Mouse (Mus musculus) forebrain, embryonic 11.5 days (tissue): Measurements from ENCODE around the gene 1700029I15Rik. TPM values are rescaled to one million over a fixed set of nuclear protein-coding genes. Genes with fewer than 3 reads are reported as not detected.

Experiments
- ATAC-seq: fragments of 200-750 bp; cut with Nextera tagmentation; replicated peaks from 2 replicates; pipeline ENCODE4 v1.8.0; 2017; ENCODE audit warnings: moderate TSS enrichment; ENCODE audit not compliant: low FRiP score
- DNase-seq: peaks from one replicate; pipeline ENCODE4 v3.0.0-alpha.2; 2017; ENCODE audit warnings: low spot score
- H3K27ac ChIP-seq: fragments of 300-500 bp; sonication (generic); 2 replicates; pipeline ENCODE4 v1.5.1; 2014; ENCODE audit warnings: low read depth, low read length
- H3K27me3 ChIP-seq: fragments of 300-500 bp; sonication (generic); 2 replicates; pipeline ENCODE4 v1.6.1; 2014; ENCODE audit warnings: mild to moderate bottlenecking, low read length, mixed read lengths; ENCODE audit not compliant: control insufficient read depth, insufficient read depth
- H3K36me3 ChIP-seq: fragments of 300-500 bp; sonication (generic); 2 replicates; pipeline ENCODE4 v1.6.1; 2014; ENCODE audit warnings: mild to moderate bottlenecking, low read length, moderate library complexity, mixed read lengths; ENCODE audit not compliant: control insufficient read depth, insufficient read depth
- H3K4me1 ChIP-seq: fragments of 300-500 bp; sonication (generic); replicated peaks from 2 replicates; pipeline ENCODE4 v1.6.1; 2014; ENCODE audit warnings: low read length, mixed read lengths; ENCODE audit not compliant: control insufficient read depth, insufficient read depth
- H3K4me2 ChIP-seq: fragments of 300-500 bp; sonication (generic); 2 replicates; pipeline ENCODE4 v1.6.1; 2014; ENCODE audit warnings: low read depth, mild to moderate bottlenecking, low read length, moderate library complexity, mixed read lengths; ENCODE audit not compliant: severe bottlenecking
- H3K4me3 ChIP-seq: fragments of 300-500 bp; sonication (generic); 2 replicates; pipeline ENCODE4 v1.5.1; 2014; ENCODE audit warnings: low read depth, low read length
- H3K9ac ChIP-seq: fragments of 300-500 bp; sonication (generic); 2 replicates; pipeline ENCODE4 v1.6.1; 2014; ENCODE audit warnings: low read length
- H3K9me3 ChIP-seq: fragments of 300-500 bp; sonication (generic); 2 replicates; pipeline ENCODE4 v1.6.1; 2016; ENCODE audit warnings: low read length, mixed read lengths; ENCODE audit not compliant: control insufficient read depth
- WGBS: fragments of 180-500 bp; shearing (Covaris S2); extraction: QIAGEN DNeasy Blood & Tissue Kit; methylation state at CpG from one replicate; pipeline ENCODE4 v1.1.7; 2014; 5-methylcytosine and 5-hydroxymethylcytosine counted together
- polyA plus RNA-seq: library from polyadenylated mRNA; unstranded; fragments of >200 nt; fragmentation: Nextera tagmentation; extraction: Ambion mirVana; gene quantifications from 2 replicates; pipeline ENCODE4 v1.2.1, GENCODE M21; 2014

The 1700029I15Rik gene
- polyA plus RNA-seq, 1 experiment from 2014 or later: 3.6 TPM

- Histone ChIP-seq H3K4me1 (peaks cover 21% of the 10 kb centered on the region), H3K9me3 (no peaks in the 10 kb centered on the region), H3K27ac (no peak overlapping the region), H3K4me2 (no peak overlapping the region), H3K9ac (no peak overlapping the region), H3K27me3 (no peaks in the 10 kb centered on the region), H3K36me3 (peaks cover 13% of the 10 kb centered on the region; the same call in 1 of the 2 replicates), H3K4me3 (no peak overlapping the region)
- WGBS: 91% methylated on average over 30 of the region's 30 CpGs
- DNase-seq (no peak), ATAC-seq (no peak)
Measured at GRCm38 (mm10) chr2:92386821-92387570, 4.7 kb downstream of the 1700029I15Rik start.

- peak overlapping the region; percentile 73; the same call in 1 of the 2 replicates for H3K4me3 ChIP-seq
- WGBS: 72% methylated on average over 4 of the region's 4 CpGs
- H3K36me3 ChIP-seq: peaks cover 13% of the 10 kb centered on the region; the same call in 1 of the 2 replicates
- H3K4me1 ChIP-seq: peaks cover 25% of the 10 kb centered on the region
- no peak overlapping the region for H3K27ac ChIP-seq
- H3K4me2 ChIP-seq: peak overlapping the region; percentile 85
- DNase-seq (no peak), ATAC-seq (no peak)
- no peaks in the 10 kb centered on the region for H3K27me3 ChIP-seq
- no peaks in the 10 kb centered on the region for H3K9me3 ChIP-seq
- H3K9ac ChIP-seq: no peak overlapping the region
Measured at GRCm38 (mm10) chr2:92387646-92388045, 5.3 kb downstream of the 1700029I15Rik start.

DNA sequence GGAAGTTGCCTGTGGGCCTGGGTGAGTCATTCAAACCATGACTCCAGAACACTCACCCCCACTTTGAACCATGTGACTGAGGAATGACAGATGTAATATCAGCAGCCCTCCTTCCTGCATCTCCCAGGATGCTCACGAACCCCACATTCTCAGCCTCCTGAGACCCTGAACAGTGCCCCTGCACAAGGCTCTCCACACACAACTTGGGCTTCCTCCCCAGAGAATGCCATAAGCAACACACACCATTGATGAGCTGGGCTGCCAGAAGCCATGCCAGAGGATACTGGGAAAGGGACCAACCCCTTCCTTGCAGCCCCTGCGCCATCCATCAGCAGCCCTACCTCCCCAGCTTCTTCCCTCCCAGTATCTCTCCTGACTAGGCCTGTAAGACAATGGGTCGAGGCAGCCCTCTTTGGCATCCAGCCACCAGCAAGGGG, 5.8 kb downstream of the 1700029I15Rik start:
- Histone ChIP-seq H3K36me3 (peaks cover 13% of the 10 kb centered on the region; the same call in 1 of the 2 replicates), H3K4me3 (peak overlapping the region; percentile 73), H3K9ac (peak overlapping the region; percentile 78), H3K4me1 (peaks cover 30% of the 10 kb centered on the region), H3K4me2 (peak overlapping the region; percentile 85), H3K27ac (no peak overlapping the region; the same call in 1 of the 2 replicates), H3K9me3 (no peaks in the 10 kb centered on the region), H3K27me3 (no peaks in the 10 kb centered on the region)
- DNase-seq (no peak), ATAC-seq (no peak)
- 62% methylated on average over 3 of the region's 3 CpGs for WGBS

GRCm38 (mm10) chr2:92388891-92389641, 6.7 kb downstream of the 1700029I15Rik start:
- peak overlapping the region; percentile 78 for H3K9ac ChIP-seq
- H3K27ac ChIP-seq: peak overlapping the region; percentile 51
- no peaks in the 10 kb centered on the region for H3K9me3 ChIP-seq
- H3K27me3 ChIP-seq: no peaks in the 10 kb centered on the region
- H3K36me3 ChIP-seq: peaks cover 13% of the 10 kb centered on the region; the same call in 1 of the 2 replicates
- H3K4me3 ChIP-seq: peak overlapping the region; percentile 73
- under 1% methylated on average over 57 of the region's 62 CpGs for WGBS
- ATAC-seq (peak; percentile 95), DNase-seq (peak; percentile 98)
- H3K4me2 ChIP-seq: peak overlapping the region; percentile 85
- H3K4me1 ChIP-seq: peaks cover 30% of the 10 kb centered on the region

GRCm38 (mm10) chr2:92389645-92390044, 7.3 kb downstream of the 1700029I15Rik start:
- DNase-seq: no peak
- 3% methylated on average over 10 of the region's 10 CpGs for WGBS
- Histone ChIP-seq H3K36me3 (peaks cover 13% of the 10 kb centered on the region; the same call in 1 of the 2 replicates), H3K4me2 (peak overlapping the region; percentile 85), H3K27ac (peak overlapping the region; percentile 67; the same call in 1 of the 2 replicates), H3K9me3 (no peaks in the 10 kb centered on the region), H3K4me3 (peak overlapping the region; percentile 73), H3K4me1 (peaks cover 30% of the 10 kb centered on the region), H3K27me3 (no peaks in the 10 kb centered on the region), H3K9ac (no peak overlapping the region)
- no peak for ATAC-seq

- H3K4me2 ChIP-seq: no peak overlapping the region; the same call in 1 of the 2 replicates
- DNase-seq (no peak), ATAC-seq (no peak)
- no peak overlapping the region for H3K4me3 ChIP-seq
- peaks cover 30% of the 10 kb centered on the region for H3K4me1 ChIP-seq
- peaks cover 10% of the 10 kb centered on the region; the same call in 1 of the 2 replicates for H3K36me3 ChIP-seq
- H3K9me3 ChIP-seq: no peaks in the 10 kb centered on the region
- H3K9ac ChIP-seq: no peak overlapping the region
- WGBS: 84% methylated on average over 6 of the region's 6 CpGs
- no peaks in the 10 kb centered on the region for H3K27me3 ChIP-seq
- H3K27ac ChIP-seq: peak overlapping the region; percentile 67
Measured at GRCm38 (mm10) chr2:92390206-92390930, 8.0 kb downstream of the 1700029I15Rik start.

GRCm38 (mm10) chr2:92391116-92391515, 8.8 kb downstream of the 1700029I15Rik start:
- no peak overlapping the region for H3K27ac ChIP-seq
- ATAC-seq (no peak), DNase-seq (no peak)
- WGBS: 90% methylated on average over 8 of the region's 8 CpGs
- peaks cover 30% of the 10 kb centered on the region for H3K4me1 ChIP-seq
- H3K9me3 ChIP-seq: no peaks in the 10 kb centered on the region
- H3K9ac ChIP-seq: no peak overlapping the region
- H3K36me3 ChIP-seq: peaks cover 8% of the 10 kb centered on the region; the same call in 1 of the 2 replicates
- H3K27me3 ChIP-seq: no peaks in the 10 kb centered on the region
- H3K4me2 ChIP-seq: no peak overlapping the region; the same call in 1 of the 2 replicates
- no peak overlapping the region for H3K4me3 ChIP-seq

- H3K36me3 ChIP-seq: peaks cover 5% of the 10 kb centered on the region; the same call in 1 of the 2 replicates
- H3K4me2 ChIP-seq: peak overlapping the region; percentile 56
- no peak for ATAC-seq
- H3K27me3 ChIP-seq: no peaks in the 10 kb centered on the region
- DNase-seq: no peak
- H3K27ac ChIP-seq: peak overlapping the region; percentile 83
- H3K9ac ChIP-seq: peak overlapping the region; percentile 54
- H3K9me3 ChIP-seq: no peaks in the 10 kb centered on the region
- H3K4me3 ChIP-seq: peak overlapping the region; percentile 30
- WGBS: 24% methylated on average over 11 of the region's 11 CpGs
- H3K4me1 ChIP-seq: peaks cover 30% of the 10 kb centered on the region
Measured at GRCm38 (mm10) chr2:92391703-92392317, 9.5 kb downstream of the 1700029I15Rik start.
